Mouse (Mus musculus): ENCODE data around the gene Olfr456.
"Not testable (repeated sequence)": the region's sequence is repeated elsewhere in the genome, so short reads cannot be mapped to it uniquely, and the experiment has no call there.

Gene Olfr456

DNA sequence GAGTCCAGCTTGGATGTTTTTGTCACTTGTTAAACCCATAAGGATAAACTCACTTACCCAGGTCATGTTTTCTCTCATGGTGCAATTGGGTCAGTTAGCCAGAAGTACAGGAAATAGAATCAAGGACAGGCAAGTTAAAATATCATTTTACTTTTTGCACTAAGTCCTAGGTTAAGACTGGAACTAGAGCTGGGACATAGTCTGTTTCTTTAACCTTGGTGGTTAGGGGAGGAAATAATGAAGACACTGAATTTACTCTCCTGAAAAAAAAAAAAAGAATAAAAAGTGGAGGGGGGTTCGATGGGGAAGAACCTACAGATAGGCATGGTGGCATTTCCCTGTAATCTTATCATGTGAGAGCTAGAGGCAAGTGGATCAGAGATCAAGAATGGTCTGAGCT, at the start of gene Olfr456:
TSS of gene Olfr456 (minus strand) at position 101 of the 400 bp plus-strand sequence.
- DNase-seq (ENCODE audit: low spot score), result no peak

DNA sequence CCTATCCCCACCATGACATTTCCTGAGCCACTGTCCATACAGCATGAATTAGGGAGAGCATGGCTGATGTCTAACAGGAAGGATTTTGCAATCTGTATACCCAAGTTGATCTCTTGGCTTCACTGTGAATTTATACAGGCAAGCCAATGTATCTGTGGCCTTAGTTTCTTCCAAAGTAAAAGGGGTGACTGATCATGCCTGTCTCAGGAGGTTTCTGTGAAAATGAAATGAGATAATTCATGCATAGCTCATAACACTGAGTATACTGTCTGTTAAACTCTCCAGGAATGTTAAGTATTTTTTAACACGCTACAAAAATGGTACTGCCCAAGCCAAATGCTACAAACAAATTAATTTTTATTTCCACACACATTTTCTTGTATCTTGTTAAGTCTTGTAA, 26.4 kb upstream of the Olfr456 start:
- no peak for DNase-seq (ENCODE audit: low spot score)

DNA sequence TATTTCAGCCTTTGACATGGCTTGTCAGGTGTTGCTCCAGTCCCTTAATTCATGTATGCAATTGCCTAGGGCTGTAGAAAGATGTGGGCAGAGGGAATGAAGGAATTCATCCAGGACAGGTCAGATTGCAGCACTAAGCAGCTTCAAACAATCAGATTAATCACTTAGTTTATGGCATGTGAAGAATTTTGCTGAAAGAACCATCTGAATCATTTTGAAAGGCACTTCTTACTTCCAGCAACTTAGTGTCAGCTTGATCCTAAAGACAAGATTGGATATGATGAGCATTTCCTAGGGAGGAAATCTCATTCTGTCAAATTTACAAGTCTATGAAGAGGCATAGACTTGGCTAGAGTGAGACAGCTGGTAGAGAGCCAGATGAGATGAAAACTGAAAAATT, 22.3 kb upstream of the Olfr456 start:
- DNase-seq (ENCODE audit: low spot score), result no peak

DNA sequence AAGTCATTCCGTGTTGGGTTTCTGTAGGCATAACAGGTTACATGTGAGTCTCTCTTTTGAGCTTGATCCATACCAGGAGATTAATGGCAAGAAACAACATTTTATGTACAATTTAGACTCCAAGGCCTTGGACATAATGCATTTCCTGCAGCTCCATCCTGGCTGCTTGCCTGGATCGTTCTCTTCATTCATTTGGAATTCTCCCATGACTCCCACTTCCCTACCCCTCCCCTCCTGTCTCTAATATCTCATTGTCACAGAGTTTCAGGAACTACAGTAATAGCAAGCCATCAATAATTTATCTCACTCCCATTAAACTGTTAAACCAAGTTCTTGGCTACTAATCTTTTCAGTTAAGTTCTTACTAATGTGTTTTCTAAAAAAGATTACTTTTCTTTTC, 16.5 kb upstream of the Olfr456 start:
- DNase-seq (ENCODE audit: low spot score), result peak; percentile 6

DNA sequence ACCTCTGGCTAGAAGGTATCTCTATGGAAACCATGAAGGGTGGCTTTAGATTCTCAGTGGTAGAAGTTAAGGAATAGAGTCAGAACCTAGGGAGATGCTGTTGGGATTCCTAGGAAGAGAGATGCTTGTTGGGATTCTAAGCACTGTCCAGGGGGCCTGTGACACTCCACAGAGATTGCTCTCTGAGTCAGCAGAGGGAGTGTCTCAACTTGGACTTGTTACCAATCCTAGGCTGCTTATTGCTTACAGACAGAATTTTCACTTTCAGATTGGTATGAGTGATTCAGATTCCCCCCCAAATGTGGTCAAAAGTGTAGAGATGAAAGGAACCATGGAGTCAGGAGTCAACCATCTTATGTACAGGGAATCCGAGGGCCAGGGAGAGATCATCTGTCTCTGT, 2.7 kb upstream of the Olfr456 start:
- DNase-seq (ENCODE audit: low spot score), result no peak

DNA sequence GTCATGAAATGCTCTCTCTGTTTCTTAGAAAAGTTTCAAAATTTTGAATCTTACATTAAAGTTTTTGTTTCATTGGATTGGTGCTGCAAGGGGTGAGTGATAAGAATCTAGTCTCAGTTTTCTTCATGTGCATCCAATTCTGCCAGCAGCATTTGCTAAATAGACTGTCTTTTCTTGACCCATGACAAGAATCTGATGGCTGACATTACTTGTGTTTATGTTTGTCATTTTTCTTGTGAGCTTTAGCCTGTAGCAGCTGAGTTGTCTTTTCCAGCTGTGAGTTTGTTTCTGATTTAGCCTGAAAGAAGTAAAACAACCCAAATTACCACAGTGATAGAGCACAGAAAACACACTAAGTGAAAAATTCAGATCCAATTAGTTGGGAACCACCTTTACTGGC, 2.4 kb downstream of the Olfr456 start:
- DNase-seq (ENCODE audit: low spot score), result no peak

DNA sequence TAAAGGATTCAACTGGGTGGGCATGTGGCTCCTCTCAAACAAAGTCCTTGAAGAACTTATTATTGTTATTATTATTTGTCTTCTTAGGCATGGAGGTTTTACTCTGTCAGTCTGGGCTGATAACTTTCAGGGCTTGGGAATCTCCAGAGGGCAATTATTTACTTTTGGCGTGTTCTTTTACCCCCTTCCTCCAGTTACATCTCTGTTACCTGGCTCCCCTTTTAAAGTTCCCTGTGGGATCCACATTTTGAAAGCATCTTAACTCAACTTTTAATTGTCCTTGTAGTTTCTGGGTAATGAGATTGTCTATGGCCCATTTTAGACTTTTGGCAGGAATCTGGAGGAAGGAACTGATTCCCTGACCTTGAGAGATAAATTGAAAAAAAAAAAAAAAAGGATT, 10.8 kb downstream of the Olfr456 start, which contains the start of gene Olfr457:
TSS of gene Olfr457 (minus strand) at position 101 of the 400 bp plus-strand sequence.
- DNase-seq (ENCODE audit: low spot score), result no peak

DNA sequence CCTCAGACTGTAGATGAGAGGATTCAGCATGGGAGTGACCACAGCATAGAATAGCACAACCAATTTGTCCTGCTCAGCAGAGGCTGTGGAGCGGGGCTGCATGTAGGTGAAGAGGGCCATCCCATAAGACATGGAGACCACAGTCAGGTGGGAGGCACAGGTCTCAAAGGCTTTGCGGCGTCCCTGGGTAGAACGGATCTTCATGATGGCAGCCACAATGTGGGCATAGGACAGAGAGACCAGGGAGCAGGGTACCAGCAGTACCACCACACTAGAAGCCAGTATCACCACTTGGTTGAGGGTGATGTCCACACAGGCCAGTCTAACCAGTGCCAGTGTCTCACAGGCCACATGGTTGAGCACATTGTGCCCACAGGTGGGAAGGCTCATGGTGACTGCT, 15.7 kb downstream of the Olfr456 start:
- not testable (repeated sequence) for DNase-seq (ENCODE audit: low spot score)

DNA sequence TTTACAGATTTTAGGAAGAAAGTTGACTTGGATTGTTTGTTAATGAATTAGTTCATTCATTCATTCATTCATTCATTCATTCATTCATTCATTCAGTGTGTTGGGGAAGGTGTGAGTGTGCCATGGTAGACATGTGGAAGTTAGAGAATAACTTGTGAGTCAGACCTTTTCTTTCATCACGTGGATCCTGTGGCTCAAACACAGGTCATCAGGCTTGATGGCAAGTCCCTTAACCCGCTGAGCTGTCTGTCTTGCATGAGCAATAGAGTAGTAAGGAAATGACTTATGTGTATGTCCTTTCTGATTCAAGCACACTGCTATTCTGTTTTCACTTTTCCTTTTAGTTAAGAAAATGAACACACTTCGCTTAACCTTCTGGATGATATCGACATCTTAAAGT, 16.5 kb downstream of the Olfr456 start:
- DNase-seq (ENCODE audit: low spot score), result no peak

DNA sequence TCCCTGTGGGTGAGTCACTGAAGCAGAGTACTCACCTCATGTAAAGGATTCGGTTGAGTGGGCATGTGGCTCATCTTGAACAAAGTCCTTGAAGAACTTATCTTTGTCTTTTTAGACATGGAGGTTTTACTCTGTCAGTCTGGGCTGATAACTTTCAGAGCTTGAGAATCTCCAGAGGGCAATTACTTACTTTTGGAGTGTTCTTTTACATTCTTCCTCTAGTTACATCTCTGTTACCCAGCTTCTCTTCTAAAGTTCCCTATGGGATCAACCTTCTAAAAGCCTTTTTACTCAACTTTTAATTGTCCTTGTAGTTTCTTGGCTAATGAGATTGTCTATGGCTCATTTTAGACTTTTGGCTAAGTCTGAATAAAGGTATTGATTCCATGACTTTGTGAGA, 21.9 kb downstream of the Olfr456 start, which contains the start of gene Olfr458:
TSS of gene Olfr458 (minus strand) at position 101 of the 400 bp plus-strand sequence.
- no peak for DNase-seq (ENCODE audit: low spot score)

DNA sequence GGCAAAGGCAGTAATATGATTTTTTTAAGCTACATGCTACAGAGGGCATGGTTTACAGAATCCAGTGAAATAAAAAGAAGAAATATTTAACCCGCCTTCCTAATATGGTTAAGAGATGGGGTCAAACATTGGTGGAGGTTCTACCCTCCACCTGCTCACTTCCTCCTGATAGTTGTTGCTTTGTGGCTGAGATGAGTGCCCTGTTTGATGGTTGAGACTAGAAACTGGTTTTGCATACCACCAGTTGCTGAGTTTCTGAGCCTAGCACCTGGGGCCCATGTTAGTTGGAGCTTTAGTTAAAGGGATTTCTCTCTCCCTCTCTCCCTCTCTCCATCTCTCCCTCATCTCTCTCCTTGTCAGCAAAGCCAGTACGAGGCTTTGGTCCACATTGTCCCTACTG, 39.6 kb downstream of the Olfr456 start:
- no peak for DNase-seq (ENCODE audit: low spot score)

DNA sequence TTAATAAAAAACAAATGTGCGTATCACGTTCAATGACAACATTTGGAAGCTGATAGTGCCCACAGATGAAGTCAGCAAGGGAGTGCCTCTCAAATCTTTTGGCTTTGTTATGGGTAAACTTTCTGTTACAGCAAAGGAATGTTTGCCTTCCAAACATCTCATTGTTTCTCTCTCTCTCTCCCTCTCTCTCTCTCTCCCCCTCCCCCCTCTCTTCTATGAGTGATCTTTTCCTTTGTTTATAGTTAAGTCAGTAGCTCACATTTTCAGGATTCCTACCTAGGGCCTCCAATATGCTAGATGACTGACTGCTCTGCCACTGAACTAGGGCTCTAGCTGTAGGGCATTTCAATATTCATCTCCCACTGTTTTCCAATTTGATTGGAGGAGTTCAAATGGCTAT, 42.5 kb downstream of the Olfr456 start:
- no peak for DNase-seq (ENCODE audit: low spot score)

DNA sequence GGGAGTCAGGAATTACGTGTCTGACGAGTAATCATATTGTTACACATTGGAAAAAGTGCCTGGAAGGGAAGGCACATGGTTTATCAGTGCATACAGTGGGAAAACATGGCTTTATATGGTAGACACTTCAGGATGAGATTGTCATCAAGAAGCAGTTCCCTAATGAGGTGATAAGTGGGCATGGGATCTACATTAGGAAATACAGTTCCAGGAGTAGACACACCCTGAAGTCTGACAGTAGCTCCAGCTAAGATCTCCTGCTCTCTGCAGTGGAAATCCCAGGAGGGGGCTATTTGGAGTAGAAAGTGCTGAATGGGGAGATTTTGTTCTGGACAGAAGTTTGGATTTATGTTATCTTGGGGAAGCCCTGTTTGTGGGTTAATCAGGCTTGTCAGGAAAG, 45.6 kb downstream of the Olfr456 start:
- no peak for DNase-seq (ENCODE audit: low spot score)

Data from layer of hippocampus, adult 11-12 months (tissue).